Mouse (Mus musculus) cerebellum, adult 2 months (tissue): ENCODE measurements around the gene Selenof.

ENCODE experiments used
- CTCF ChIP-seq: fragments of 200-500 bp; IDR thresholded peaks from 2 replicates; pipeline ENCODE4 v1.5.1; 2011; ENCODE audit warnings: low read depth, mild to moderate bottlenecking, control low read depth, low read length, moderate library complexity, borderline replicate concordance; ENCODE audit not compliant: insufficient read depth
- POLR2A ChIP-seq: fragments of 200-500 bp; IDR thresholded peaks from 2 replicates; pipeline ENCODE4 v1.6.1; 2011; ENCODE audit warnings: low read length, control low read depth, borderline replicate concordance; ENCODE audit not compliant: insufficient read depth

DNA sequence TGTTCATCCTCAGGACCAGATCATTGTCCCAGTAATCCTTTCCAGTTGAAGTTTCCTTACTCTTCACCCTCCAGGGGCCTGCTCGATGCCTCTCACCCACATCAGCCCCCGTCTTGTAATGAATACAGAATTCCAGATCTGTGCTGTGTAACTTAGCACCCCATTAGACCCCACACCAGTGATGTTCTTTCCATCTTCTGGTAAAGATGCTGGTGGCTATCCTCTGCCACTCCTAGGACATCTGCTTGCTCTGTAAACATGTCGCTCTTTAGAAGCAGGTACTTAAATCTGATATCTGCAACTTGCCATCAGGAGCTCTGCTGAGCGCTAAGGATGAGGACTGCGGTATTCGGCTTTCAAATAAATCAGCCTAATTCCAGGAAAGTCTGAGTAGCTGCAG lies 44.2 kb downstream of the Selenof start:
- TF ChIP-seq CTCF, result no peak
- TF ChIP-seq POLR2A, result no peak
